Mouse (Mus musculus) brain, embryonic 14.5 days (tissue): ENCODE results near the gene Osbpl3.

Experiments
- CTCF ChIP-seq: fragments of 200-500 bp; IDR thresholded peaks from 2 replicates; pipeline ENCODE4 v1.5.1; 2012; ENCODE audit warnings: inconsistent platforms, mild to moderate bottlenecking, moderate library complexity, borderline replicate concordance; ENCODE audit not compliant: insufficient read depth, insufficient read length; ENCODE audit errors: extremely low read depth
- POLR2A ChIP-seq: fragments of 200-500 bp; IDR thresholded peaks from 2 replicates; pipeline ENCODE4 v1.6.1; 2012; ENCODE audit warnings: mild to moderate bottlenecking, inconsistent platforms, borderline replicate concordance; ENCODE audit not compliant: poor library complexity, insufficient read depth, insufficient read length, severe bottlenecking; ENCODE audit errors: extremely low read depth

GRCm38 (mm10) chr6:50329380-50329779 lies 126.6 kb downstream of the Osbpl3 start:
- no peak for TF ChIP-seq CTCF
- TF ChIP-seq POLR2A, result no peak
